17 mouse cellular contexts compared by ENCODE assay signal in genomic region chr1:54153216-54153786, GRCm38 (mm10). TPM values are rescaled to one million over a fixed set of nuclear protein-coding genes. Genes with fewer than 3 reads are reported as not detected.
DNase-seq lines count a peak whose midpoint lies in the region; ATAC-seq and TF ChIP-seq lines count a peak whose summit lies in the region.
"Had no signal": no experiment of that assay in that cellular context is flagged by ENCODE, and none has a peak within 500 bp of the region (broad histone marks: within the 10 kb centered on the region; RNA-seq: fewer than 3 reads in every experiment).

No protein-coding gene starts in this region.

- 49% methylated on average over 6 of the region's 6 CpGs for WGBS in lung, embryonic 14.5 days

- DNase-seq in cerebellum, adult 8-10 months = peak; percentile 11
- no peak for DNase-seq in cerebellum, adult 11 months
- DNase-seq in lung, embryonic 14.5 days = peak; percentile 20
- DNase-seq in lung, postnatal 36 days = no peak
- peak; percentile 6 to 20 for DNase-seq in lung, postnatal 4 days
- DNase-seq in lung, postnatal 14 days = no peak
- peak; percentile 2 for DNase-seq in yolk sac, embryonic 10.5 days (ENCODE audit: low spot score)
- DNase-seq in gastrocnemius, postnatal 10 days = no peak
- DNase-seq: adrenal gland, adult 2 months; adrenal gland, postnatal 36 days; gastrocnemius, postnatal 14 days; heart, postnatal 36 days had no signal

- H3K27ac ChIP-seq in lung, embryonic 14.5 days (ENCODE audit: low read depth) = no peak overlapping the region
- H3K27ac ChIP-seq: embryonic facial prominence, embryonic 13.5 days; forebrain, embryonic 12.5 days; heart, embryonic 13.5 days; hindbrain, embryonic 15.5 days had no signal

- H3K9ac ChIP-seq in lung, embryonic 14.5 days = no peak overlapping the region
- H3K9ac ChIP-seq: embryonic facial prominence, embryonic 13.5 days; forebrain, embryonic 12.5 days; heart, embryonic 13.5 days; hindbrain, embryonic 15.5 days had no signal

- H3K4me3 ChIP-seq in lung, embryonic 14.5 days (ENCODE audit: low read depth, low read length) = no peak overlapping the region
- H3K4me3 ChIP-seq: embryonic facial prominence, embryonic 13.5 days; forebrain, embryonic 12.5 days; heart, embryonic 13.5 days; hindbrain, embryonic 15.5 days had no signal

- peak; percentile 73; the same call in 1 of the 2 replicates for ATAC-seq in lung, embryonic 14.5 days (ENCODE audit: insufficient read depth)
- ATAC-seq: intestine, embryonic 16.5 days had no signal

- no peaks in the 10 kb centered on the region for H3K9me3 ChIP-seq in lung, embryonic 14.5 days (ENCODE audit: low read depth, low read length)
- H3K9me3 ChIP-seq: embryonic facial prominence, embryonic 13.5 days; forebrain, embryonic 12.5 days; hindbrain, embryonic 15.5 days had no signal

- TF ChIP-seq CTCF in lung, embryonic 14.5 days (IDR thresholded peaks at IDR 0.05; ENCODE audit: low read depth) = no peak

- H3K27me3 ChIP-seq in lung, embryonic 14.5 days (ENCODE audit: insufficient read depth, low read length) = no peaks in the 10 kb centered on the region
- H3K27me3 ChIP-seq: embryonic facial prominence, embryonic 13.5 days; forebrain, embryonic 12.5 days; heart, embryonic 13.5 days; hindbrain, embryonic 15.5 days had no signal

- no peaks in the 10 kb centered on the region for H3K4me1 ChIP-seq in lung, embryonic 14.5 days (ENCODE audit: insufficient read depth)
- H3K4me1 ChIP-seq: embryonic facial prominence, embryonic 13.5 days; forebrain, embryonic 12.5 days; heart, embryonic 13.5 days; hindbrain, embryonic 15.5 days had no signal

- no peak overlapping the region for H3K4me2 ChIP-seq in lung, embryonic 14.5 days
- H3K4me2 ChIP-seq: embryonic facial prominence, embryonic 13.5 days; forebrain, embryonic 12.5 days; heart, embryonic 13.5 days; hindbrain, embryonic 15.5 days had no signal

- no peaks in the 10 kb centered on the region for H3K36me3 ChIP-seq in lung, embryonic 14.5 days (ENCODE audit: insufficient read depth)
- H3K36me3 ChIP-seq: embryonic facial prominence, embryonic 13.5 days; forebrain, embryonic 12.5 days; heart, embryonic 13.5 days; hindbrain, embryonic 15.5 days had no signal

RNA-seq across cellular contexts. Expression of gene Hecw2, which starts 41.7 kb away (rescaled TPM):
- polyA plus RNA-seq in lung, embryonic 14.5 days (2014; fragmentation: Nextera tagmentation; extraction: Ambion mirVana) = 5.3 and 5.8 TPM in 2 replicates
- 1 to 10 TPM; 4.2 to 4.7 TPM for total RNA-seq in gastrocnemius, postnatal 10 days (2021)

Comparison
In these comparisons a context has a peak if more than half of its experiments do, and no peak if none do; other contexts are left out.
1. DNase-seq: peak in cerebellum, adult 8-10 months (single experiment), lung, embryonic 14.5 days (single experiment), lung, postnatal 4 days (2 of 2) and yolk sac, embryonic 10.5 days (single experiment); none in cerebellum, adult 11 months (single experiment), lung, postnatal 36 days (single experiment), lung, postnatal 14 days (single experiment) and gastrocnemius, postnatal 10 days (single experiment).